Mouse (Mus musculus): ENCODE measurements around the gene Actrt3. TPM values are rescaled to one million over a fixed set of nuclear protein-coding genes. Genes with fewer than 3 reads are reported as not detected.

Gene Actrt3
- polyA plus RNA-seq, 1 experiment = not detected

- TF ChIP-seq EP300 (IDR thresholded peaks at IDR 0.05; ENCODE audit: insufficient read depth, low read depth, low read length) = peak; percentile 71; the same call in 1 of the 2 replicates
- no peak for TF ChIP-seq POLR2A (IDR thresholded peaks at IDR 0.05; ENCODE audit: insufficient read depth, low read length)
- no peaks in the 10 kb centered on the region for H3K27me3 ChIP-seq (ENCODE audit: control insufficient read depth, insufficient read depth, low read length, poor library complexity, severe bottlenecking)
- H3K27ac ChIP-seq (ENCODE audit: insufficient read depth, low read length) = no peak overlapping the region
- H3K36me3 ChIP-seq (ENCODE audit: control insufficient read depth, insufficient read depth, low read length, poor library complexity, severe bottlenecking) = no peaks in the 10 kb centered on the region
- H3K4me3 ChIP-seq (ENCODE audit: low read depth, low read length) = no peak overlapping the region
- H3K4me1 ChIP-seq (ENCODE audit: control insufficient read depth, insufficient read depth, low read length) = peaks cover 2% of the 10 kb centered on the region
- no peak overlapping the region for H3K9ac ChIP-seq (ENCODE audit: low read depth, poor library complexity, severe bottlenecking)
- no peaks in the 10 kb centered on the region for H3K9me3 ChIP-seq (replicated peaks; ENCODE audit: control insufficient read depth, insufficient read depth, low read length, poor library complexity, severe bottlenecking)
Observed at GRCm38 (mm10) chr3:30560677-30561314, 38.9 kb downstream of the Actrt3 start.

GRCm38 (mm10) chr3:30553741-30554140 is 46.0 kb downstream of the Actrt3 start:
- TF ChIP-seq EP300 (IDR thresholded peaks at IDR 0.05; ENCODE audit: insufficient read depth, low read depth, low read length) = no peak
- no peak for TF ChIP-seq POLR2A (IDR thresholded peaks at IDR 0.05; ENCODE audit: insufficient read depth, low read length)
- no peak for TF ChIP-seq CTCF (IDR thresholded peaks at IDR 0.05; ENCODE audit: low read depth, low read length)
- Histone ChIP-seq H3K27ac (ENCODE audit: insufficient read depth, low read length) (no peak overlapping the region), H3K36me3 (ENCODE audit: control insufficient read depth, insufficient read depth, low read length, poor library complexity, severe bottlenecking) (no peaks in the 10 kb centered on the region), H3K4me3 (ENCODE audit: low read depth, low read length) (no peak overlapping the region), H3K9me3 (replicated peaks; ENCODE audit: control insufficient read depth, insufficient read depth, low read length, poor library complexity, severe bottlenecking) (no peaks in the 10 kb centered on the region), H3K4me1 (ENCODE audit: control insufficient read depth, insufficient read depth, low read length) (no peaks in the 10 kb centered on the region), H3K27me3 (ENCODE audit: control insufficient read depth, insufficient read depth, low read length, poor library complexity, severe bottlenecking) (no peaks in the 10 kb centered on the region), H3K9ac (ENCODE audit: low read depth, poor library complexity, severe bottlenecking) (no peak overlapping the region)

- Histone ChIP-seq H3K4me1 (ENCODE audit: control insufficient read depth, insufficient read depth, low read length) (no peaks in the 10 kb centered on the region), H3K36me3 (ENCODE audit: control insufficient read depth, insufficient read depth, low read length, poor library complexity, severe bottlenecking) (no peaks in the 10 kb centered on the region), H3K9me3 (replicated peaks; ENCODE audit: control insufficient read depth, insufficient read depth, low read length, poor library complexity, severe bottlenecking) (no peaks in the 10 kb centered on the region), H3K4me3 (ENCODE audit: low read depth, low read length) (no peak overlapping the region), H3K9ac (ENCODE audit: low read depth, poor library complexity, severe bottlenecking) (no peak overlapping the region), H3K27ac (ENCODE audit: insufficient read depth, low read length) (no peak overlapping the region), H3K27me3 (ENCODE audit: control insufficient read depth, insufficient read depth, low read length, poor library complexity, severe bottlenecking) (no peaks in the 10 kb centered on the region)
- TF ChIP-seq EP300 (IDR thresholded peaks at IDR 0.05; ENCODE audit: insufficient read depth, low read depth, low read length) = no peak
- TF ChIP-seq CTCF (IDR thresholded peaks at IDR 0.05; ENCODE audit: low read depth, low read length) = peak; percentile 11
Observed at GRCm38 (mm10) chr3:30550218-30550617, 49.5 kb downstream of the Actrt3 start.

GRCm38 (mm10) chr3:30548928-30549327 is 50.8 kb downstream of the Actrt3 start:
- Histone ChIP-seq H3K36me3 (ENCODE audit: control insufficient read depth, insufficient read depth, low read length, poor library complexity, severe bottlenecking) (no peaks in the 10 kb centered on the region), H3K9ac (ENCODE audit: low read depth, poor library complexity, severe bottlenecking) (no peak overlapping the region), H3K27ac (ENCODE audit: insufficient read depth, low read length) (no peak overlapping the region), H3K4me3 (ENCODE audit: low read depth, low read length) (no peak overlapping the region), H3K9me3 (replicated peaks; ENCODE audit: control insufficient read depth, insufficient read depth, low read length, poor library complexity, severe bottlenecking) (no peaks in the 10 kb centered on the region), H3K27me3 (ENCODE audit: control insufficient read depth, insufficient read depth, low read length, poor library complexity, severe bottlenecking) (no peaks in the 10 kb centered on the region), H3K4me1 (ENCODE audit: control insufficient read depth, insufficient read depth, low read length) (no peaks in the 10 kb centered on the region)
- TF ChIP-seq POLR2A (IDR thresholded peaks at IDR 0.05; ENCODE audit: insufficient read depth, low read length) (no peak), EP300 (IDR thresholded peaks at IDR 0.05; ENCODE audit: insufficient read depth, low read depth, low read length) (no peak)

GRCm38 (mm10) chr3:30547908-30548307 is 51.8 kb downstream of the Actrt3 start, which contains the start of gene Mecom:
Gene Mecom, minus strand, starts transcription at chr3:30548008.
- H3K27ac ChIP-seq (ENCODE audit: insufficient read depth, low read length) = no peak within 1 kb of the TSS
- H3K4me1 ChIP-seq (ENCODE audit: control insufficient read depth, insufficient read depth, low read length) = no peaks in the 10 kb centered on the region
- no peaks in the 10 kb centered on the region for H3K36me3 ChIP-seq (ENCODE audit: control insufficient read depth, insufficient read depth, low read length, poor library complexity, severe bottlenecking)
- no peaks in the 10 kb centered on the region for H3K27me3 ChIP-seq (ENCODE audit: control insufficient read depth, insufficient read depth, low read length, poor library complexity, severe bottlenecking)
- H3K4me3 ChIP-seq (ENCODE audit: low read depth, low read length) = no peak within 1 kb of the TSS
- H3K9ac ChIP-seq (ENCODE audit: low read depth, poor library complexity, severe bottlenecking) = no peak within 1 kb of the TSS
- no peaks in the 10 kb centered on the region for H3K9me3 ChIP-seq (replicated peaks; ENCODE audit: control insufficient read depth, insufficient read depth, low read length, poor library complexity, severe bottlenecking)
- TF ChIP-seq POLR2A (IDR thresholded peaks at IDR 0.05; ENCODE audit: insufficient read depth, low read length) (no peak), CTCF (IDR thresholded peaks at IDR 0.05; ENCODE audit: low read depth, low read length) (no peak), EP300 (IDR thresholded peaks at IDR 0.05; ENCODE audit: insufficient read depth, low read depth, low read length) (no peak)

Other genes starting within 250 kb of the Actrt3 start
- 0.14 and 0.24 TPM in 2 replicates for gene Mecom, start 51.9 kb downstream of the Actrt3 start, polyA plus RNA-seq (2011; ENCODE audit: insufficient read depth, insufficient read length, low read depth, missing spikeins)
- 25.9 and 26.1 TPM in 2 replicates for gene Mynn, start 2.1 kb upstream of the Actrt3 start, polyA plus RNA-seq (2011; ENCODE audit: insufficient read depth, insufficient read length, low read depth, missing spikeins)
- 2.4 and 3.3 TPM in 2 replicates for gene Lrriq4, start 44.6 kb upstream of the Actrt3 start, polyA plus RNA-seq (2011; ENCODE audit: insufficient read depth, insufficient read length, low read depth, missing spikeins)
- gene Lrrc34, start 47.9 kb upstream of the Actrt3 start, polyA plus RNA-seq (2011; ENCODE audit: insufficient read depth, insufficient read length, low read depth, missing spikeins) = 31.1 and 36.1 TPM in 2 replicates
- gene Lrrc31, start 99.9 kb upstream of the Actrt3 start, polyA plus RNA-seq (2011; ENCODE audit: insufficient read depth, insufficient read length, low read depth, missing spikeins) = 16.8 and 19.9 TPM in 2 replicates
- not detected in 2 replicates for gene Samd7, start 146.4 kb upstream of the Actrt3 start, polyA plus RNA-seq (2011; ENCODE audit: insufficient read depth, insufficient read length, low read depth, missing spikeins)
- gene Sec62, start 192.9 kb upstream of the Actrt3 start, polyA plus RNA-seq (2011; ENCODE audit: insufficient read depth, insufficient read length, low read depth, missing spikeins) = 63.5 and 65.0 TPM in 2 replicates